Mouse (Mus musculus): ENCODE results near the gene Nrtn.

GRCm38 (mm10) chr17:56761991-56762410 lies 4.7 kb upstream of the Nrtn start:
- TF ChIP-seq EP300 (IDR thresholded peaks at IDR 0.05; ENCODE audit: low read length) (no peak), CTCF (conservative IDR thresholded peaks at IDR 0.05 in 1 of 2, IDR thresholded peaks at IDR 0.05 in 1 of 2; ENCODE audit: low read depth in 2 of 2, low read length in 2 of 2) (no peak), POLR2A (IDR thresholded peaks at IDR 0.05; ENCODE audit: low read depth, low read length) (peak; percentile 59), POLR2AphosphoS2 (IDR thresholded peaks at IDR 0.05; ENCODE audit: low read depth, low read length) (no peak), E2F4 (IDR thresholded peaks at IDR 0.05; ENCODE audit: insufficient replicate concordance, low read depth, low read length) (no peak), MAX (IDR thresholded peaks at IDR 0.05; ENCODE audit: low read length) (no peak), TCF12 (IDR thresholded peaks at IDR 0.05; ENCODE audit: low read depth, low read length) (peak; percentile 40; the same call in 1 of the 2 replicates), ETS1 (conservative IDR thresholded peaks at IDR 0.05; ENCODE audit: low read depth, low read length) (no peak), UBTF (IDR thresholded peaks at IDR 0.05; ENCODE audit: low read depth, low read length) (no peak), GABPA (IDR thresholded peaks at IDR 0.05; ENCODE audit: insufficient replicate concordance, low read depth, low read length) (no peak), ZMIZ1 (IDR thresholded peaks at IDR 0.05; ENCODE audit: low read depth, low read length) (no peak)
